Mouse (Mus musculus) CH12.LX (cell line): ENCODE data around the gene Trim71. TPM values are rescaled to one million over a fixed set of nuclear protein-coding genes. Genes with fewer than 3 reads are reported as not detected.

Experiments
- DNase-seq: peaks from one replicate; pipeline ENCODE4 v3.0.0-alpha.2; 2013; ENCODE audit errors: extremely low read depth
- H3K27ac ChIP-seq: 2 replicates; pipeline ENCODE4 v1.5.1; 2012; ENCODE audit warnings: low read depth, mild to moderate bottlenecking, control low read depth, moderate library complexity; ENCODE audit not compliant: insufficient read depth
- H3K27me3 ChIP-seq: replicated peaks from 2 replicates; pipeline ENCODE3; 2012; ENCODE audit warnings: inconsistent platforms
- H3K36me3 ChIP-seq, 2 experiments: replicated peaks in 1 of 2; 2 replicates each; pipeline versions ENCODE3 to v1.6.1; 2012; ENCODE audit warnings: inconsistent platforms in 1 of 2, low read length in 1 of 2, mild to moderate bottlenecking in 1 of 2, mixed read lengths in 1 of 2, moderate library complexity in 1 of 2; ENCODE audit not compliant: control insufficient read depth in 1 of 2, insufficient read depth in 1 of 2
- H3K4me1 ChIP-seq, 2 experiments: 2 replicates each; pipeline ENCODE4 v1.6.1; 2012; ENCODE audit warnings: inconsistent platforms in 1 of 2, moderate library complexity in 1 of 2; ENCODE audit not compliant: insufficient read depth in 2 of 2, control insufficient read depth in 1 of 2
- H3K4me2 ChIP-seq: 2 replicates; pipeline ENCODE4 v1.6.1; 2012; ENCODE audit warnings: low read depth, mild to moderate bottlenecking, control low read depth; ENCODE audit not compliant: poor library complexity, insufficient read depth, severe bottlenecking
- H3K4me3 ChIP-seq, 3 experiments: fragments of 150-350 bp in 1 of 3; sonication (generic) in 1 of 3; replicated peaks in 1 of 3; 2 replicates each; pipeline versions ENCODE3 to v1.5.1; 2011 to 2012; ENCODE audit warnings: low read depth in 2 of 3, low read length in 2 of 3, mild to moderate bottlenecking in 2 of 3, moderate library complexity in 2 of 3, control low read depth in 1 of 3, improper control_type of control experiment in 1 of 3, inconsistent platforms in 1 of 3, mixed read lengths in 1 of 3; ENCODE audit not compliant: poor library complexity in 1 of 3
- H3K79me2 ChIP-seq: replicated peaks from 2 replicates; pipeline ENCODE4 v1.6.1; 2012; ENCODE audit warnings: mild to moderate bottlenecking, moderate library complexity; ENCODE audit not compliant: control insufficient read depth, poor library complexity, insufficient read depth, severe bottlenecking; ENCODE audit errors: extremely low read depth
- H3K9ac ChIP-seq: 2 replicates; pipeline ENCODE4 v1.6.1; 2012; ENCODE audit warnings: low read depth, mild to moderate bottlenecking, control low read depth, moderate library complexity; ENCODE audit not compliant: insufficient read depth
- H3K9me3 ChIP-seq: replicated peaks from 2 replicates; pipeline ENCODE3; 2012; ENCODE audit warnings: low read length, inconsistent platforms, mixed read lengths
- BHLHE40 ChIP-seq: IDR thresholded peaks from 2 replicates; pipeline ENCODE4 v1.6.1; 2011; ENCODE audit warnings: mild to moderate bottlenecking, low read depth, low read length, improper control_type of control experiment
- CHD1 ChIP-seq: IDR thresholded peaks from 2 replicates; pipeline ENCODE4 v1.6.1; 2012; ENCODE audit warnings: low read depth, low read length, improper control_type of control experiment, inconsistent platforms
- CHD2 ChIP-seq: IDR thresholded peaks from 2 replicates; pipeline ENCODE4 v1.6.1; 2011; ENCODE audit warnings: low read length, improper control_type of control experiment
- CTCF ChIP-seq, 2 experiments: IDR thresholded peaks in 1 of 2; conservative IDR thresholded peaks in 1 of 2; 2 replicates each; pipeline ENCODE4 v1.5.1; 2011 to 2012; ENCODE audit warnings: low read depth in 2 of 2, low read length in 2 of 2, improper control_type of control experiment in 1 of 2, inconsistent platforms in 1 of 2, mild to moderate bottlenecking in 1 of 2, moderate library complexity in 1 of 2
- E2F4 ChIP-seq: IDR thresholded peaks from 2 replicates; pipeline ENCODE4 v1.6.1; 2011; ENCODE audit warnings: low read depth, low read length, improper control_type of control experiment; ENCODE audit not compliant: insufficient replicate concordance
- ELF1 ChIP-seq: IDR thresholded peaks from 2 replicates; pipeline ENCODE4 v1.6.1; 2014; ENCODE audit warnings: low read depth, mild to moderate bottlenecking, inconsistent platforms, low read length, improper control_type of control experiment
- EP300 ChIP-seq: IDR thresholded peaks from 2 replicates; pipeline ENCODE4 v1.6.1; 2011; ENCODE audit warnings: low read length, improper control_type of control experiment
- ETS1 ChIP-seq: conservative IDR thresholded peaks from 2 replicates; pipeline ENCODE4 v1.6.1; 2012; ENCODE audit warnings: low read depth, mild to moderate bottlenecking, inconsistent platforms, low read length, improper control_type of control experiment, moderate library complexity
- GABPA ChIP-seq: IDR thresholded peaks from 2 replicates; pipeline ENCODE4 v1.6.1; 2012; ENCODE audit warnings: low read depth, low read length, improper control_type of control experiment, inconsistent platforms; ENCODE audit not compliant: insufficient replicate concordance
- HCFC1 ChIP-seq: IDR thresholded peaks from 2 replicates; pipeline ENCODE4 v1.6.1; 2012; ENCODE audit warnings: low read depth, mild to moderate bottlenecking, inconsistent platforms, low read length, improper control_type of control experiment
- IRF4 ChIP-seq: IDR thresholded peaks from 2 replicates; pipeline ENCODE4 v1.6.1; 2014; ENCODE audit warnings: low read depth, mild to moderate bottlenecking, inconsistent platforms, low read length, improper control_type of control experiment
- JUN ChIP-seq: IDR thresholded peaks from 2 replicates; pipeline ENCODE4 v1.6.1; 2011; ENCODE audit warnings: low read depth, mild to moderate bottlenecking, low read length, improper control_type of control experiment, moderate library complexity; ENCODE audit not compliant: insufficient read depth
- JUND ChIP-seq: conservative IDR thresholded peaks from 2 replicates; pipeline ENCODE4 v1.6.1; 2011; ENCODE audit warnings: low read depth, low read length, improper control_type of control experiment
- KAT2A ChIP-seq: IDR thresholded peaks from 2 replicates; pipeline ENCODE4 v1.6.1; 2012; ENCODE audit warnings: low read length, improper control_type of control experiment, inconsistent platforms; ENCODE audit not compliant: insufficient replicate concordance
- MAFK ChIP-seq: IDR thresholded peaks from 2 replicates; pipeline ENCODE4 v1.6.1; 2011; ENCODE audit warnings: low read length, improper control_type of control experiment; ENCODE audit not compliant: insufficient replicate concordance
- MAX ChIP-seq: IDR thresholded peaks from 2 replicates; pipeline ENCODE4 v1.6.1; 2011; ENCODE audit warnings: low read length, improper control_type of control experiment
- MAZ ChIP-seq: IDR thresholded peaks from 2 replicates; pipeline ENCODE4 v1.6.1; 2012; ENCODE audit warnings: low read depth, mild to moderate bottlenecking, inconsistent platforms, low read length, improper control_type of control experiment, moderate library complexity
- MEF2A ChIP-seq: IDR thresholded peaks from 2 replicates; pipeline ENCODE4 v1.6.1; 2014; ENCODE audit warnings: low read depth, mild to moderate bottlenecking, inconsistent platforms, low read length, improper control_type of control experiment, borderline replicate concordance
- MXI1 ChIP-seq: IDR thresholded peaks from 2 replicates; pipeline ENCODE4 v1.6.1; 2011; ENCODE audit warnings: mild to moderate bottlenecking, low read depth, low read length, improper control_type of control experiment
- MYC ChIP-seq: IDR thresholded peaks from 2 replicates; pipeline ENCODE4 v1.6.1; 2011; ENCODE audit warnings: low read depth, mild to moderate bottlenecking, improper control_type of control experiment, low read length
- NELFE ChIP-seq: IDR thresholded peaks from 2 replicates; pipeline ENCODE4 v1.6.1; 2011; ENCODE audit warnings: low read depth, low read length, improper control_type of control experiment
- NRF1 ChIP-seq: IDR thresholded peaks from 2 replicates; pipeline ENCODE4 v1.6.1; 2014; ENCODE audit warnings: low read depth, mild to moderate bottlenecking, inconsistent platforms, low read length, improper control_type of control experiment, moderate library complexity
- PAX5 ChIP-seq: IDR thresholded peaks from 2 replicates; pipeline ENCODE4 v1.6.1; 2012; ENCODE audit warnings: low read length, inconsistent platforms, mixed read lengths
- POLR2A ChIP-seq: IDR thresholded peaks from 2 replicates; pipeline ENCODE4 v1.6.1; 2011; ENCODE audit warnings: low read depth, mild to moderate bottlenecking, improper control_type of control experiment, low read length
- POLR2AphosphoS2 ChIP-seq: IDR thresholded peaks from 2 replicates; pipeline ENCODE4 v1.6.1; 2011; ENCODE audit warnings: low read depth, low read length, improper control_type of control experiment
- RAD21 ChIP-seq: IDR thresholded peaks from 2 replicates; pipeline ENCODE4 v1.6.1; 2011; ENCODE audit warnings: low read depth, mild to moderate bottlenecking, low read length, improper control_type of control experiment, moderate library complexity
- RCOR1 ChIP-seq: conservative IDR thresholded peaks from 2 replicates; pipeline ENCODE4 v1.6.1; 2012; ENCODE audit warnings: low read depth, mild to moderate bottlenecking, inconsistent platforms, low read length, improper control_type of control experiment
- SIN3A ChIP-seq: IDR thresholded peaks from 2 replicates; pipeline ENCODE4 v1.6.1; 2012; ENCODE audit warnings: low read length, improper control_type of control experiment, inconsistent platforms
- TBP ChIP-seq: conservative IDR thresholded peaks from 2 replicates; pipeline ENCODE4 v1.6.1; 2011; ENCODE audit warnings: low read depth, low read length, improper control_type of control experiment
- TCF12 ChIP-seq: IDR thresholded peaks from 2 replicates; pipeline ENCODE4 v1.6.1; 2014; ENCODE audit warnings: low read depth, mild to moderate bottlenecking, inconsistent platforms, low read length, improper control_type of control experiment
- UBTF ChIP-seq: IDR thresholded peaks from 2 replicates; pipeline ENCODE4 v1.6.1; 2012; ENCODE audit warnings: low read depth, mild to moderate bottlenecking, inconsistent platforms, low read length, improper control_type of control experiment, moderate library complexity
- USF1 ChIP-seq: IDR thresholded peaks from 2 replicates; pipeline ENCODE4 v1.6.1; 2014; ENCODE audit warnings: low read depth, mild to moderate bottlenecking, inconsistent platforms, low read length, improper control_type of control experiment
- USF2 ChIP-seq: conservative IDR thresholded peaks from 2 replicates; pipeline ENCODE4 v1.6.1; 2011; ENCODE audit warnings: low read depth, low read length, improper control_type of control experiment
- ZC3H11A ChIP-seq: IDR thresholded peaks from 2 replicates; pipeline ENCODE4 v1.6.1; 2012; ENCODE audit warnings: low read depth, mild to moderate bottlenecking, inconsistent platforms, low read length, improper control_type of control experiment
- ZKSCAN1 ChIP-seq: IDR thresholded peaks from 2 replicates; pipeline ENCODE4 v1.6.1; 2012; ENCODE audit warnings: low read depth, inconsistent platforms, low read length, improper control_type of control experiment, borderline replicate concordance
- ZMIZ1 ChIP-seq: IDR thresholded peaks from 2 replicates; pipeline ENCODE4 v1.6.1; 2012; ENCODE audit warnings: low read depth, mild to moderate bottlenecking, inconsistent platforms, low read length, improper control_type of control experiment
- ZNF384 ChIP-seq: IDR thresholded peaks from 2 replicates; pipeline ENCODE4 v1.6.1; 2012; ENCODE audit warnings: low read depth, low read length, improper control_type of control experiment, inconsistent platforms
- dilution Hi-C: fragments of 300-500 bp; cut with MboI; formaldehyde crosslinking; loops from 2 replicates; pipeline ENCODE4 v1.14.3; 2020; ENCODE audit warnings: low sequenced_read_pairs; ENCODE audit not compliant: extremely low pct_unique_long_range_greater_than_20kb, extremely low pct_ligation_motif_present
- in situ Hi-C: fragments of 300-500 bp; cut with MboI; formaldehyde crosslinking; loops from 3 replicates; pipeline ENCODE4 v1.14.3; 2019; ENCODE audit warnings: low sequenced_read_pairs, low pct_ligation_motif_present, low pct_unique_long_range_greater_than_20kb, mixed read lengths
- polyA plus RNA-seq: library from polyadenylated mRNA; unstranded; fragments of >175 nt; gene quantifications from 2 replicates; pipeline ENCODE4 v1.2.1, GENCODE M21; 2012; ENCODE audit warnings: low read depth; ENCODE audit not compliant: insufficient read length
- total RNA-seq, 2 experiments: library from RNA; depleted of rRNA; stranded (reverse); fragments of 300-350 nt in 1 of 2; fragments of >200 nt in 1 of 2; gene quantifications; 2 replicates each; pipeline ENCODE4 v1.2.3; 2012 to 2014

The Trim71 gene
- total and polyA plus RNA-seq, 3 experiments, result under 0.01 TPM; not detected in 2

- peak; percentile 81 for DNase-seq
- Histone ChIP-seq H3K9ac (peak overlapping the region; percentile 29; the same call in 1 of the 2 replicates), H3K9me3 (no peaks in the 10 kb centered on the region), H3K27ac (no peak overlapping the region), H3K36me3 (no peaks in the 10 kb centered on the region), H3K27me3 (no peaks in the 10 kb centered on the region), H3K79me2 (no peaks in the 10 kb centered on the region), H3K4me1 (peaks cover 10 to 28% of the 10 kb centered on the region in 2 experiments), H3K4me2 (peak overlapping the region; percentile 48), H3K4me3 (peak overlapping the region in 2 of 3 experiments; percentile 10 to 44)
- dilution Hi-C loops, result no loop called here
- in situ Hi-C loops, result no loop called here
- no peak for TF ChIP-seq UBTF
- no peak for TF ChIP-seq POLR2AphosphoS2
- TF ChIP-seq RAD21, result no peak
- TF ChIP-seq ZNF384, result no peak
- no peak for TF ChIP-seq KAT2A
- TF ChIP-seq JUND, result peak; percentile 73
- TF ChIP-seq MAZ, result 0 out of 2 replicates have a peak, but pooled peaks have one; percentile 52
- 0 out of 2 replicates have a peak, but pooled peaks have one; percentile 27 for TF ChIP-seq NRF1
- no peak for TF ChIP-seq E2F4
- TF ChIP-seq HCFC1, result peak; percentile 62
- TF ChIP-seq PAX5, result no peak
- peak; percentile 86 for TF ChIP-seq SIN3A
- peak; percentile 54; the same call in 1 of the 2 replicates for TF ChIP-seq ZKSCAN1
- TF ChIP-seq EP300, result peak; percentile 67
- TF ChIP-seq CTCF (conservative IDR thresholded peaks at IDR 0.05 in 1 of 2, IDR thresholded peaks at IDR 0.05 in 1 of 2; ENCODE audit: low read depth in 2 of 2, low read length in 2 of 2), result no peak
- no peak; the same call in 1 of the 2 replicates for TF ChIP-seq MXI1
- 0 out of 2 replicates have a peak, but pooled peaks have one; percentile 40 for TF ChIP-seq CHD2
- peak; percentile 59 for TF ChIP-seq ELF1
- peak; percentile 69; the same call in 1 of the 2 replicates for TF ChIP-seq MAX
- TF ChIP-seq GABPA, result no peak
- peak; percentile 72 for TF ChIP-seq TCF12
- peak; percentile 69 for TF ChIP-seq MEF2A
- peak; percentile 48; the same call in 1 of the 2 replicates for TF ChIP-seq MYC
- TF ChIP-seq USF2, result no peak
- TF ChIP-seq USF1, result no peak
- TF ChIP-seq MAFK, result no peak
- TF ChIP-seq POLR2A, result no peak
- no peak for TF ChIP-seq BHLHE40
- TF ChIP-seq CHD1, result no peak
- TF ChIP-seq NELFE, result no peak
- peak; percentile 70 for TF ChIP-seq JUN
- peak; percentile 75 for TF ChIP-seq ETS1
- peak; percentile 97 for TF ChIP-seq IRF4
- TF ChIP-seq RCOR1, result peak; percentile 60; the same call in 1 of the 2 replicates
- TF ChIP-seq ZMIZ1, result no peak
- TF ChIP-seq ZC3H11A, result no peak
- no peak for TF ChIP-seq TBP
Measured at GRCm38 (mm10) chr9:114527085-114527484, 37.1 kb downstream of the Trim71 start.
